Mouse (Mus musculus): ENCODE measurements around the gene Adcy2.

GRCm38 (mm10) chr13:68598953-68599352 lies 400.4 kb downstream of the Adcy2 start:
- TF ChIP-seq CTCF (IDR thresholded peaks at IDR 0.05; ENCODE audit: low read depth) (no peak; the same call in 1 of the 2 replicates), EP300 (IDR thresholded peaks at IDR 0.05; ENCODE audit: low read depth) (no peak)

Data from liver, embryonic 14.5 days (tissue).